Comparison of ENCODE assay signal across 17 mouse cellular contexts in genomic region chr2:90476319-90476718, GRCm38 (mm10).
"Had no signal": no experiment of that assay in that cellular context is flagged by ENCODE, and none has a peak within 500 bp of the region (broad histone marks: within the 10 kb centered on the region; RNA-seq: fewer than 3 reads in every experiment).

No protein-coding gene starts in this region.

- H3K4me2 ChIP-seq: liver, embryonic 11.5 days; liver, embryonic 15.5 days; lung, embryonic 15.5 days; midbrain, embryonic 13.5 days had no signal

- H3K9ac ChIP-seq: liver, embryonic 15.5 days; lung, embryonic 15.5 days; midbrain, embryonic 13.5 days had no signal

- H3K4me3 ChIP-seq: left cerebral cortex, adult 2 months; liver, embryonic 15.5 days; lung, embryonic 15.5 days; midbrain, embryonic 10.5 days; midbrain, embryonic 13.5 days; myocyte had no signal

- ATAC-seq: intestine, embryonic 16.5 days; midbrain, embryonic 13.5 days; midbrain, embryonic 16.5 days had no signal

- H3K36me3 ChIP-seq: liver, embryonic 15.5 days; lung, embryonic 15.5 days; midbrain, embryonic 10.5 days; midbrain, embryonic 13.5 days had no signal

- H3K27me3 ChIP-seq: liver, embryonic 15.5 days; lung, embryonic 15.5 days; midbrain, embryonic 13.5 days had no signal

- H3K27ac ChIP-seq: left cerebral cortex, adult 2 months; liver, embryonic 15.5 days; lung, embryonic 15.5 days had no signal

- DNase-seq: kidney, adult 18-20 months; kidney, adult 9 months; kidney, postnatal 25 days; layer of hippocampus, postnatal 36 days; lung, postnatal 10 days; thymus, adult 2 months; thymus, postnatal 14 days; thymus, postnatal 4 days had no signal

- H3K9me3 ChIP-seq: liver, embryonic 15.5 days; lung, embryonic 15.5 days; midbrain, embryonic 10.5 days; midbrain, embryonic 13.5 days had no signal

- H3K4me1 ChIP-seq: lung, embryonic 15.5 days had no signal
